21 mouse cellular contexts compared by ENCODE assay signal in genomic region chr2:161097746-161098145, GRCm38 (mm10).
"Had no signal": no experiment of that assay in that cellular context is flagged by ENCODE, and none has a peak within 500 bp of the region (broad histone marks: within the 10 kb centered on the region; RNA-seq: fewer than 3 reads in every experiment).

No protein-coding gene starts in this region.

- H3K4me3 ChIP-seq: liver, embryonic 15.5 days; megakaryocyte, embryonic 14.5 days; midbrain, embryonic 10.5 days; midbrain, embryonic 12.5 days; myocyte; neural tube, embryonic 13.5 days; neural tube, embryonic 15.5 days had no signal

- H3K36me3 ChIP-seq: liver, embryonic 15.5 days; midbrain, embryonic 12.5 days; neural tube, embryonic 13.5 days; neural tube, embryonic 15.5 days had no signal

- H3K4me1 ChIP-seq: midbrain, embryonic 10.5 days; midbrain, embryonic 12.5 days had no signal

- DNase-seq: lung, adult 18-20 months; lung, embryonic 14.5 days; lung, postnatal 10 days; lung, postnatal 4 days; midbrain, embryonic 14.5 days; retina, postnatal 1 day; right cerebral cortex, adult 18-20 months; right cerebral cortex, postnatal 25 days; right cerebral cortex, postnatal 4 days; spleen, adult 18-20 months; thymus, adult 18-20 months; thymus, postnatal 14 days; thymus, postnatal 36 days had no signal

- H3K27ac ChIP-seq: liver, embryonic 15.5 days; midbrain, embryonic 10.5 days; midbrain, embryonic 12.5 days; neural tube, embryonic 13.5 days; neural tube, embryonic 15.5 days had no signal

- H3K4me2 ChIP-seq: liver, embryonic 15.5 days; lung, embryonic 14.5 days; midbrain, embryonic 12.5 days; neural tube, embryonic 13.5 days; neural tube, embryonic 15.5 days had no signal

- ATAC-seq: midbrain, embryonic 16.5 days had no signal

- H3K9me3 ChIP-seq: liver, embryonic 15.5 days; megakaryocyte, embryonic 14.5 days; midbrain, embryonic 10.5 days; midbrain, embryonic 12.5 days; neural tube, embryonic 13.5 days; neural tube, embryonic 15.5 days had no signal

- H3K9ac ChIP-seq: liver, embryonic 15.5 days; lung, embryonic 14.5 days; midbrain, embryonic 12.5 days; neural tube, embryonic 13.5 days; neural tube, embryonic 15.5 days had no signal

- H3K27me3 ChIP-seq: liver, embryonic 15.5 days; megakaryocyte, embryonic 14.5 days; midbrain, embryonic 12.5 days; neural tube, embryonic 13.5 days; neural tube, embryonic 15.5 days had no signal
